Comparison of ENCODE assay signal across 10 mouse cellular contexts in genomic region chr16:37729381-37730150, GRCm38 (mm10). TPM values are rescaled to one million over a fixed set of nuclear protein-coding genes. Genes with fewer than 3 reads are reported as not detected.
A peak's percentile ranks its signal among the peaks of the same experiment; 100 is the strongest.
DNase-seq lines count a peak whose midpoint lies in the region; ATAC-seq and TF ChIP-seq lines count a peak whose summit lies in the region.
"Had no signal": no experiment of that assay in that cellular context is flagged by ENCODE, and none has a peak within 500 bp of the region (broad histone marks: within the 10 kb centered on the region; RNA-seq: fewer than 3 reads in every experiment).

No protein-coding gene starts in this region.

- H3K27ac ChIP-seq in heart, embryonic 12.5 days (ENCODE audit: poor library complexity, severe bottlenecking) = peak overlapping the region; percentile 78
- peak overlapping the region; percentile 64 for H3K27ac ChIP-seq in lung, embryonic 15.5 days
- H3K27ac ChIP-seq in limb, embryonic 15.5 days = peak overlapping the region; percentile 96

- H3K9ac ChIP-seq in heart, embryonic 12.5 days = no peak overlapping the region
- no peak overlapping the region for H3K9ac ChIP-seq in lung, embryonic 15.5 days
- no peak overlapping the region for H3K9ac ChIP-seq in limb, embryonic 15.5 days

- peak; percentile 51; the same call in 1 of the 2 replicates for ATAC-seq in heart, embryonic 12.5 days (ENCODE audit: insufficient number of reproducible peaks, low FRiP score)
- peak; percentile 68; the same call in 1 of the 2 replicates for ATAC-seq in lung, embryonic 15.5 days (ENCODE audit: borderline replicate concordance, extremely low read depth, low FRiP score, low TSS enrichment)
- no peak for ATAC-seq in limb, embryonic 15.5 days (ENCODE audit: insufficient number of reproducible peaks, low FRiP score, low TSS enrichment, low read depth)
- no peak for ATAC-seq in megakaryocyte-erythroid progenitor cell, adult 5-6 weeks (replicated peaks; ENCODE audit: low FRiP score, low TSS enrichment, poor library complexity, severe bottlenecking)

- no peak for TF ChIP-seq CTCF in brain, embryonic 14.5 days (IDR thresholded peaks at IDR 0.05; ENCODE audit: borderline replicate concordance, extremely low read depth, insufficient read depth, insufficient read length)

- TF ChIP-seq POLR2A in brain, embryonic 14.5 days (IDR thresholded peaks at IDR 0.05; ENCODE audit: borderline replicate concordance, extremely low read depth, insufficient read depth, insufficient read length, poor library complexity, severe bottlenecking) = no peak

- H3K9me3 ChIP-seq in heart, embryonic 12.5 days (replicated peaks) = no peaks in the 10 kb centered on the region
- H3K9me3 ChIP-seq in lung, embryonic 15.5 days = no peaks in the 10 kb centered on the region
- no peaks in the 10 kb centered on the region for H3K9me3 ChIP-seq in limb, embryonic 15.5 days

- 0 out of 2 replicates have a peak overlapping the region, but pooled peaks have one; percentile 13 for H3K4me2 ChIP-seq in heart, embryonic 12.5 days
- H3K4me2 ChIP-seq in lung, embryonic 15.5 days = no peak overlapping the region
- no peak overlapping the region for H3K4me2 ChIP-seq in limb, embryonic 15.5 days

- H3K36me3 ChIP-seq in heart, embryonic 12.5 days = no peaks in the 10 kb centered on the region
- H3K36me3 ChIP-seq in lung, embryonic 15.5 days = no peaks in the 10 kb centered on the region
- no peaks in the 10 kb centered on the region for H3K36me3 ChIP-seq in limb, embryonic 15.5 days

- DNase-seq in heart, adult 18-20 months = no peak
- no peak for DNase-seq in lung, postnatal 4 days
- DNase-seq in brain, embryonic 14.5 days (ENCODE audit: low read depth) = peak; percentile 62
- DNase-seq: cerebellum, postnatal 36 days; gastrocnemius, postnatal 10 days; thymus, adult 2 months had no signal

- peaks cover 31% of the 10 kb centered on the region for H3K4me1 ChIP-seq in heart, embryonic 12.5 days (replicated peaks)
- H3K4me1 ChIP-seq in lung, embryonic 15.5 days = peaks cover 38% of the 10 kb centered on the region
- peaks cover 32% of the 10 kb centered on the region for H3K4me1 ChIP-seq in limb, embryonic 15.5 days

- H3K27me3 ChIP-seq in heart, embryonic 12.5 days (replicated peaks) = no peaks in the 10 kb centered on the region
- H3K27me3 ChIP-seq in lung, embryonic 15.5 days = no peaks in the 10 kb centered on the region
- H3K27me3 ChIP-seq in limb, embryonic 15.5 days = no peaks in the 10 kb centered on the region

- WGBS in heart, embryonic 12.5 days = 34% methylated on average over 9 of the region's 9 CpGs
- 31% methylated on average over 9 of the region's 9 CpGs for WGBS in lung, embryonic 15.5 days
- WGBS in limb, embryonic 15.5 days = 33% methylated on average over 9 of the region's 9 CpGs

- H3K4me3 ChIP-seq in heart, embryonic 12.5 days = no peak overlapping the region
- H3K4me3 ChIP-seq in lung, embryonic 15.5 days = no peak overlapping the region
- no peak overlapping the region for H3K4me3 ChIP-seq in limb, embryonic 15.5 days

RNA-seq across cellular contexts. Expression of gene Fstl1, which starts 47.1 kb away (rescaled TPM):
- 558 and 559 TPM in 2 replicates for polyA plus RNA-seq in heart, embryonic 12.5 days (2016; fragmentation: Nextera tagmentation; extraction: Ambion mirVana)
- total RNA-seq in heart, adult 18-20 months (2021) = 10 to 100 TPM; 41.3 to 41.9 TPM
- 520 and 550 TPM in 2 replicates for polyA plus RNA-seq in lung, embryonic 15.5 days (2015; fragmentation: Nextera tagmentation; extraction: Ambion mirVana)
- 54.2 and 79.7 TPM in 2 replicates for polyA plus RNA-seq in brain, embryonic 14.5 days (2012; rRNA removed)
- polyA plus RNA-seq in limb, embryonic 15.5 days (2015; fragmentation: Nextera tagmentation; extraction: Ambion mirVana) = 835 and 854 TPM in 2 replicates
- 2.1 TPM in 1 of 2 replicates, not detected in the other for total RNA-seq in megakaryocyte-erythroid progenitor cell, adult 5-6 weeks (2014; fragmentation: Nextera tagmentation)
- total RNA-seq in megakaryocyte-erythroid progenitor cell, adult 5-6 weeks (2017) = 0.23 and 0.42 TPM in 2 replicates

Comparison
In these comparisons a context has a peak if more than half of its experiments do, and no peak if none do; other contexts are left out.
1. ATAC-seq: peak in heart, embryonic 12.5 days (single experiment) and lung, embryonic 15.5 days (single experiment); none in limb, embryonic 15.5 days (single experiment) and megakaryocyte-erythroid progenitor cell, adult 5-6 weeks (single experiment).
2. Peak in every context shown above with its lines, with median percentiles within 50 percentile points of each other: H3K27ac ChIP-seq.